Mouse (Mus musculus) CH12.LX (cell line): Measurements from ENCODE around the gene 1110032A03Rik. TPM values are rescaled to one million over a fixed set of nuclear protein-coding genes. Genes with fewer than 3 reads are reported as not detected.

ENCODE experiments used
- DNase-seq: peaks from one replicate; pipeline ENCODE4 v3.0.0-alpha.2; 2013; ENCODE audit errors: extremely low read depth
- H3K27ac ChIP-seq: 2 replicates; pipeline ENCODE4 v1.5.1; 2012; ENCODE audit warnings: low read depth, mild to moderate bottlenecking, control low read depth, moderate library complexity; ENCODE audit not compliant: insufficient read depth
- H3K27me3 ChIP-seq: replicated peaks from 2 replicates; pipeline ENCODE3; 2012; ENCODE audit warnings: inconsistent platforms
- H3K36me3 ChIP-seq, 2 experiments: replicated peaks in 1 of 2; 2 replicates each; pipeline versions ENCODE3 to v1.6.1; 2012; ENCODE audit warnings: inconsistent platforms in 1 of 2, low read length in 1 of 2, mild to moderate bottlenecking in 1 of 2, mixed read lengths in 1 of 2, moderate library complexity in 1 of 2; ENCODE audit not compliant: control insufficient read depth in 1 of 2, insufficient read depth in 1 of 2
- H3K4me1 ChIP-seq, 2 experiments: 2 replicates each; pipeline ENCODE4 v1.6.1; 2012; ENCODE audit warnings: inconsistent platforms in 1 of 2, moderate library complexity in 1 of 2; ENCODE audit not compliant: insufficient read depth in 2 of 2, control insufficient read depth in 1 of 2
- H3K4me2 ChIP-seq: 2 replicates; pipeline ENCODE4 v1.6.1; 2012; ENCODE audit warnings: low read depth, mild to moderate bottlenecking, control low read depth; ENCODE audit not compliant: poor library complexity, insufficient read depth, severe bottlenecking
- H3K4me3 ChIP-seq, 3 experiments: fragments of 150-350 bp in 1 of 3; sonication (generic) in 1 of 3; replicated peaks in 1 of 3; 2 replicates each; pipeline versions ENCODE3 to v1.5.1; 2011 to 2012; ENCODE audit warnings: low read depth in 2 of 3, low read length in 2 of 3, mild to moderate bottlenecking in 2 of 3, moderate library complexity in 2 of 3, control low read depth in 1 of 3, improper control_type of control experiment in 1 of 3, inconsistent platforms in 1 of 3, mixed read lengths in 1 of 3; ENCODE audit not compliant: poor library complexity in 1 of 3
- H3K79me2 ChIP-seq: replicated peaks from 2 replicates; pipeline ENCODE4 v1.6.1; 2012; ENCODE audit warnings: mild to moderate bottlenecking, moderate library complexity; ENCODE audit not compliant: control insufficient read depth, poor library complexity, insufficient read depth, severe bottlenecking; ENCODE audit errors: extremely low read depth
- H3K9ac ChIP-seq: 2 replicates; pipeline ENCODE4 v1.6.1; 2012; ENCODE audit warnings: low read depth, mild to moderate bottlenecking, control low read depth, moderate library complexity; ENCODE audit not compliant: insufficient read depth
- H3K9me3 ChIP-seq: replicated peaks from 2 replicates; pipeline ENCODE3; 2012; ENCODE audit warnings: low read length, inconsistent platforms, mixed read lengths
- BHLHE40 ChIP-seq: IDR thresholded peaks from 2 replicates; pipeline ENCODE4 v1.6.1; 2011; ENCODE audit warnings: mild to moderate bottlenecking, low read depth, low read length, improper control_type of control experiment
- CHD1 ChIP-seq: IDR thresholded peaks from 2 replicates; pipeline ENCODE4 v1.6.1; 2012; ENCODE audit warnings: low read depth, low read length, improper control_type of control experiment, inconsistent platforms
- CHD2 ChIP-seq: IDR thresholded peaks from 2 replicates; pipeline ENCODE4 v1.6.1; 2011; ENCODE audit warnings: low read length, improper control_type of control experiment
- CTCF ChIP-seq, 2 experiments: IDR thresholded peaks in 1 of 2; conservative IDR thresholded peaks in 1 of 2; 2 replicates each; pipeline ENCODE4 v1.5.1; 2011 to 2012; ENCODE audit warnings: low read depth in 2 of 2, low read length in 2 of 2, improper control_type of control experiment in 1 of 2, inconsistent platforms in 1 of 2, mild to moderate bottlenecking in 1 of 2, moderate library complexity in 1 of 2
- E2F4 ChIP-seq: IDR thresholded peaks from 2 replicates; pipeline ENCODE4 v1.6.1; 2011; ENCODE audit warnings: low read depth, low read length, improper control_type of control experiment; ENCODE audit not compliant: insufficient replicate concordance
- ELF1 ChIP-seq: IDR thresholded peaks from 2 replicates; pipeline ENCODE4 v1.6.1; 2014; ENCODE audit warnings: low read depth, mild to moderate bottlenecking, inconsistent platforms, low read length, improper control_type of control experiment
- ETS1 ChIP-seq: conservative IDR thresholded peaks from 2 replicates; pipeline ENCODE4 v1.6.1; 2012; ENCODE audit warnings: low read depth, mild to moderate bottlenecking, inconsistent platforms, low read length, improper control_type of control experiment, moderate library complexity
- GABPA ChIP-seq: IDR thresholded peaks from 2 replicates; pipeline ENCODE4 v1.6.1; 2012; ENCODE audit warnings: low read depth, low read length, improper control_type of control experiment, inconsistent platforms; ENCODE audit not compliant: insufficient replicate concordance
- HCFC1 ChIP-seq: IDR thresholded peaks from 2 replicates; pipeline ENCODE4 v1.6.1; 2012; ENCODE audit warnings: low read depth, mild to moderate bottlenecking, inconsistent platforms, low read length, improper control_type of control experiment
- IRF4 ChIP-seq: IDR thresholded peaks from 2 replicates; pipeline ENCODE4 v1.6.1; 2014; ENCODE audit warnings: low read depth, mild to moderate bottlenecking, inconsistent platforms, low read length, improper control_type of control experiment
- JUN ChIP-seq: IDR thresholded peaks from 2 replicates; pipeline ENCODE4 v1.6.1; 2011; ENCODE audit warnings: low read depth, mild to moderate bottlenecking, low read length, improper control_type of control experiment, moderate library complexity; ENCODE audit not compliant: insufficient read depth
- JUND ChIP-seq: conservative IDR thresholded peaks from 2 replicates; pipeline ENCODE4 v1.6.1; 2011; ENCODE audit warnings: low read depth, low read length, improper control_type of control experiment
- KAT2A ChIP-seq: IDR thresholded peaks from 2 replicates; pipeline ENCODE4 v1.6.1; 2012; ENCODE audit warnings: low read length, improper control_type of control experiment, inconsistent platforms; ENCODE audit not compliant: insufficient replicate concordance
- MAFK ChIP-seq: IDR thresholded peaks from 2 replicates; pipeline ENCODE4 v1.6.1; 2011; ENCODE audit warnings: low read length, improper control_type of control experiment; ENCODE audit not compliant: insufficient replicate concordance
- MAX ChIP-seq: IDR thresholded peaks from 2 replicates; pipeline ENCODE4 v1.6.1; 2011; ENCODE audit warnings: low read length, improper control_type of control experiment
- MAZ ChIP-seq: IDR thresholded peaks from 2 replicates; pipeline ENCODE4 v1.6.1; 2012; ENCODE audit warnings: low read depth, mild to moderate bottlenecking, inconsistent platforms, low read length, improper control_type of control experiment, moderate library complexity
- MEF2A ChIP-seq: IDR thresholded peaks from 2 replicates; pipeline ENCODE4 v1.6.1; 2014; ENCODE audit warnings: low read depth, mild to moderate bottlenecking, inconsistent platforms, low read length, improper control_type of control experiment, borderline replicate concordance
- MXI1 ChIP-seq: IDR thresholded peaks from 2 replicates; pipeline ENCODE4 v1.6.1; 2011; ENCODE audit warnings: mild to moderate bottlenecking, low read depth, low read length, improper control_type of control experiment
- MYC ChIP-seq: IDR thresholded peaks from 2 replicates; pipeline ENCODE4 v1.6.1; 2011; ENCODE audit warnings: low read depth, mild to moderate bottlenecking, improper control_type of control experiment, low read length
- NELFE ChIP-seq: IDR thresholded peaks from 2 replicates; pipeline ENCODE4 v1.6.1; 2011; ENCODE audit warnings: low read depth, low read length, improper control_type of control experiment
- NRF1 ChIP-seq: IDR thresholded peaks from 2 replicates; pipeline ENCODE4 v1.6.1; 2014; ENCODE audit warnings: low read depth, mild to moderate bottlenecking, inconsistent platforms, low read length, improper control_type of control experiment, moderate library complexity
- PAX5 ChIP-seq: IDR thresholded peaks from 2 replicates; pipeline ENCODE4 v1.6.1; 2012; ENCODE audit warnings: low read length, inconsistent platforms, mixed read lengths
- POLR2A ChIP-seq: IDR thresholded peaks from 2 replicates; pipeline ENCODE4 v1.6.1; 2011; ENCODE audit warnings: low read depth, mild to moderate bottlenecking, improper control_type of control experiment, low read length
- POLR2AphosphoS2 ChIP-seq: IDR thresholded peaks from 2 replicates; pipeline ENCODE4 v1.6.1; 2011; ENCODE audit warnings: low read depth, low read length, improper control_type of control experiment
- RAD21 ChIP-seq: IDR thresholded peaks from 2 replicates; pipeline ENCODE4 v1.6.1; 2011; ENCODE audit warnings: low read depth, mild to moderate bottlenecking, low read length, improper control_type of control experiment, moderate library complexity
- RCOR1 ChIP-seq: conservative IDR thresholded peaks from 2 replicates; pipeline ENCODE4 v1.6.1; 2012; ENCODE audit warnings: low read depth, mild to moderate bottlenecking, inconsistent platforms, low read length, improper control_type of control experiment
- SIN3A ChIP-seq: IDR thresholded peaks from 2 replicates; pipeline ENCODE4 v1.6.1; 2012; ENCODE audit warnings: low read length, improper control_type of control experiment, inconsistent platforms
- UBTF ChIP-seq: IDR thresholded peaks from 2 replicates; pipeline ENCODE4 v1.6.1; 2012; ENCODE audit warnings: low read depth, mild to moderate bottlenecking, inconsistent platforms, low read length, improper control_type of control experiment, moderate library complexity
- USF1 ChIP-seq: IDR thresholded peaks from 2 replicates; pipeline ENCODE4 v1.6.1; 2014; ENCODE audit warnings: low read depth, mild to moderate bottlenecking, inconsistent platforms, low read length, improper control_type of control experiment
- ZC3H11A ChIP-seq: IDR thresholded peaks from 2 replicates; pipeline ENCODE4 v1.6.1; 2012; ENCODE audit warnings: low read depth, mild to moderate bottlenecking, inconsistent platforms, low read length, improper control_type of control experiment
- ZKSCAN1 ChIP-seq: IDR thresholded peaks from 2 replicates; pipeline ENCODE4 v1.6.1; 2012; ENCODE audit warnings: low read depth, inconsistent platforms, low read length, improper control_type of control experiment, borderline replicate concordance
- ZMIZ1 ChIP-seq: IDR thresholded peaks from 2 replicates; pipeline ENCODE4 v1.6.1; 2012; ENCODE audit warnings: low read depth, mild to moderate bottlenecking, inconsistent platforms, low read length, improper control_type of control experiment
- dilution Hi-C: fragments of 300-500 bp; cut with MboI; formaldehyde crosslinking; loops from 2 replicates; pipeline ENCODE4 v1.14.3; 2020; ENCODE audit warnings: low sequenced_read_pairs; ENCODE audit not compliant: extremely low pct_unique_long_range_greater_than_20kb, extremely low pct_ligation_motif_present
- in situ Hi-C: fragments of 300-500 bp; cut with MboI; formaldehyde crosslinking; loops from 3 replicates; pipeline ENCODE4 v1.14.3; 2019; ENCODE audit warnings: low sequenced_read_pairs, low pct_ligation_motif_present, low pct_unique_long_range_greater_than_20kb, mixed read lengths
- polyA plus RNA-seq: library from polyadenylated mRNA; unstranded; fragments of >175 nt; gene quantifications from 2 replicates; pipeline ENCODE4 v1.2.1, GENCODE M21; 2012; ENCODE audit warnings: low read depth; ENCODE audit not compliant: insufficient read length
- total RNA-seq, 2 experiments: library from RNA; depleted of rRNA; stranded (reverse); fragments of 300-350 nt in 1 of 2; fragments of >200 nt in 1 of 2; gene quantifications; 2 replicates each; pipeline ENCODE4 v1.2.3; 2012 to 2014

Gene 1110032A03Rik
- total and polyA plus RNA-seq, 3 experiments: 7.7 to 11.3 (median 9.0) TPM

DNA sequence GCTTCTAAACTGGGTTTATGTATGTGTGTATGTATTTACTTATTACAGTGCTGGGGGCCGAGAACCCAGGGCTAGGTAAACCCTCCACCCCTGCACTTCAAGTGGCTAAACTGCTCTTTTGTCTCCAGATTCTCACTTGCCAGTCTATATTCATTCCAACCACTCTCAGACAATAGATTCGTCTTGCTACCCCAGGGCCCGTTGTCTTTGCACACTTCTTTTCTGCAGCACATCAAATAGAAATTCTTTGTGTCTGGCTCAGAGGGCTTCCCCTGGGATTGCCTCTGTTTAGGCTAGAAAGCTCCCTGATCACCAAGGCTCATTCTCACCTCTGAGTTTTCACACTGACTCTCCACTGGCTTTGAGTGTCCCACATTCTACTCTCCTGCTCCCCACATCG is 42.8 kb downstream of the 1110032A03Rik start:
- Histone ChIP-seq H3K4me2 (no peak overlapping the region), H3K4me3 (no peak overlapping the region), H3K36me3 (no peaks in the 10 kb centered on the region), H3K27me3 (peaks cover 2% of the 10 kb centered on the region), H3K4me1 (peaks cover 0 to 4% of the 10 kb centered on the region in 2 experiments; a peak in 2 of 4 replicates), H3K9ac (no peak overlapping the region), H3K27ac (no peak overlapping the region), H3K9me3 (no peaks in the 10 kb centered on the region), H3K79me2 (no peaks in the 10 kb centered on the region)
- dilution Hi-C loops: no loop called here
- TF ChIP-seq ELF1: no peak
- TF ChIP-seq HCFC1: no peak
- TF ChIP-seq MAFK: no peak
- TF ChIP-seq MAX: no peak
- TF ChIP-seq GABPA: no peak
- TF ChIP-seq POLR2AphosphoS2: no peak
- no peak for TF ChIP-seq UBTF
- TF ChIP-seq BHLHE40: no peak
- no peak for TF ChIP-seq ETS1
- TF ChIP-seq USF1: no peak
- no peak for TF ChIP-seq KAT2A
- no peak for TF ChIP-seq PAX5
- no peak for TF ChIP-seq CHD1
- no peak for TF ChIP-seq MAZ
- no peak for TF ChIP-seq JUN
- TF ChIP-seq POLR2A: no peak
- no peak for TF ChIP-seq MEF2A
- TF ChIP-seq IRF4: no peak
- TF ChIP-seq MYC: no peak
- DNase-seq: no peak
- in situ Hi-C loops: no loop called here

DNA sequence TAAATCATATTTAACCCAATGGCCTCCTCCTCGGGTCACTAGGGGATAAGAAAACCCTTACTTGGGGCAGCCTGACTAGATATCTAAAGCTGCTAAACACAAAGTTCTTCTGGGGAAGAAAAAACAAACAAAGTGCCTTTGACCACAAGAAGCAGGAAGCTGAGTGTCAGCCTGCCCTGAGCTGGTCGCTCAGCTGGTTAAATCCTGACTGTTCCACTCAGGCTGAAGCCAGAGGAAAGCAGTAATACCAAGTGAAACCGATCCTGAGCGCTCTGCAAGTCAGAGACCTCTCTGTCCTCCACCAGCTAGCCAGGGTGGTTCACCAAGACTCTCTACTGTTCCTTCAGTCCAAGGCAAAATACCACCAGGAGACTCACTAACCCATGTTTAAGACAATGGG is 45.7 kb downstream of the 1110032A03Rik start:
- in situ Hi-C loops (no loop called here), dilution Hi-C loops (no loop called here)
- Histone ChIP-seq H3K9me3 (no peaks in the 10 kb centered on the region), H3K9ac (no peak overlapping the region), H3K36me3 (no peaks in the 10 kb centered on the region), H3K27ac (no peak overlapping the region), H3K4me3 (no peak overlapping the region), H3K4me1 (peaks cover 0 to 7% of the 10 kb centered on the region in 2 experiments; a peak in 2 of 4 replicates), H3K27me3 (no peaks in the 10 kb centered on the region), H3K79me2 (no peaks in the 10 kb centered on the region), H3K4me2 (no peak overlapping the region)
- no peak for TF ChIP-seq RCOR1
- no peak for TF ChIP-seq ZKSCAN1
- no peak for TF ChIP-seq ZC3H11A
- TF ChIP-seq MXI1: no peak
- TF ChIP-seq IRF4: no peak
- TF ChIP-seq CTCF (conservative IDR thresholded peaks at IDR 0.05 in 1 of 2, IDR thresholded peaks at IDR 0.05 in 1 of 2; ENCODE audit: low read depth in 2 of 2, low read length in 2 of 2): no peak
- no peak for TF ChIP-seq RAD21
- TF ChIP-seq NELFE: no peak
- no peak for TF ChIP-seq JUN
- TF ChIP-seq ETS1: no peak
- TF ChIP-seq MEF2A: no peak
- no peak for TF ChIP-seq JUND
- TF ChIP-seq NRF1: no peak
- TF ChIP-seq HCFC1: no peak
- no peak for TF ChIP-seq SIN3A
- TF ChIP-seq CHD2: no peak
- TF ChIP-seq ZMIZ1: no peak
- no peak for TF ChIP-seq E2F4
- no peak for DNase-seq
